Mouse (Mus musculus): ENCODE results near the gene Vps39. TPM values are rescaled to one million over a fixed set of nuclear protein-coding genes. Genes with fewer than 3 reads are reported as not detected.

Gene Vps39
- polyA plus RNA-seq, 1 experiment from 2014 or later: 48.3 TPM

DNA sequence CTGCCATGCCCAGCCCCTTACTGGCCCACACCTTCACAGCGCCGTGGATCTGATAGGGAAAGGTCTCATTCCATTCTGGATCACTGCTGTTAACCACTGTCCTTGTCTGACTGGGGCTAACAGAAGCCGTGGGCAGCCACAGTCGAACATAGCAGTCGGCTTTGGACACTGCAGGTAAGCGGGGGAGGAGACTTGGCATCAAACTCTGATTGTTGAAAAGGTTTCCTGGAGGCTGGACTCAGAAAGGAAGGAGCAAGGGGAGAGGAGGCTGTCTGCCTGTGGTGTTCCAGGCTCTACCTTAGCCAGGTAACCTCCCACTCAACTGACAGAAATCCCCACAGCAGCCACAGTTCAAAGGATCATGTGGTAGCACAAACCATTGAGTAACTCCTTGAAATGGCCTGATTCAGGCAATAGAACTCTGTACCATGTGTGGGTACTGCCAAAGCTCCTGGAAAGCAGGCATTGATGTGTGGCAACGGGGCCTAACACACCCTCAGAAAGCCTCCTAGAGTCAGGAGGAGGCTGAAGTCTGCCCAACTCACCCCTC lies 40.6 kb downstream of the Vps39 start:
- WGBS: 86% methylated on average over 7 of the region's 7 CpGs
- no peak overlapping the region for H3K4me2 ChIP-seq (replicated peaks)
- peaks cover 22% of the 10 kb centered on the region for H3K36me3 ChIP-seq (replicated peaks; ENCODE audit: control insufficient read depth, insufficient read depth)
- DNase-seq (ENCODE audit: low spot score) (no peak), ATAC-seq (ENCODE audit: low FRiP score) (no peak)
- no peak overlapping the region for H3K9ac ChIP-seq
- H3K4me1 ChIP-seq (replicated peaks; ENCODE audit: control insufficient read depth, insufficient read depth, low read length): no peaks in the 10 kb centered on the region
- no peak overlapping the region for H3K27ac ChIP-seq
- H3K9me3 ChIP-seq (ENCODE audit: control insufficient read depth, low read length): no peaks in the 10 kb centered on the region
- no peaks in the 10 kb centered on the region for H3K27me3 ChIP-seq (ENCODE audit: control insufficient read depth, insufficient read depth, low read length)
- no peak overlapping the region for H3K4me3 ChIP-seq (replicated peaks; ENCODE audit: low read length)

DNA sequence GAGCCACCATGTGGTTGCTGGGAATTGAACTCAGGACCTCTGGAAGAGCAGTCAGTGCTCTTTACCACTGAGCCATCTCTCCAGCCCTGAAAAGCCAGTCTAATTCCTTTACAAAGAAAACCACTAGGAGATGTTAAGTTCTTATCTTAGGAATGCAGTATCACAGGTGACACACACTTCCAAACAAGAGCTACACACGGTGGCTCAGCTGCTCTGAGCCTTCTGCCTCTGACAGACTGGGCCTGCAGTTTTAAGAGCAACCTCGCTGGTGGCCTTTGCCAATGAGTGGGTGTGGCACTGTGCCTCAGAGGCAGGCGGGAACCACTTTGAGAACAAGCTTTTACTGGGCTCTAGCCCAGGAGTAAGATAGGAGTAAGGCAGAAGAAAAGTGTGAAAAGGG lies 48.8 kb downstream of the Vps39 start:
- DNase-seq (ENCODE audit: low spot score) (no peak), ATAC-seq (ENCODE audit: low FRiP score) (no peak)
- no peaks in the 10 kb centered on the region for H3K27me3 ChIP-seq (ENCODE audit: control insufficient read depth, insufficient read depth, low read length)
- no peaks in the 10 kb centered on the region for H3K4me1 ChIP-seq (replicated peaks; ENCODE audit: control insufficient read depth, insufficient read depth, low read length)
- H3K9ac ChIP-seq: no peak overlapping the region
- H3K4me3 ChIP-seq (replicated peaks; ENCODE audit: low read length): no peak overlapping the region
- no peak overlapping the region for H3K27ac ChIP-seq
- no peaks in the 10 kb centered on the region for H3K9me3 ChIP-seq (ENCODE audit: control insufficient read depth, low read length)
- H3K4me2 ChIP-seq (replicated peaks): no peak overlapping the region
- 36% methylated on average over 3 of the region's 3 CpGs for WGBS
- no peaks in the 10 kb centered on the region for H3K36me3 ChIP-seq (replicated peaks; ENCODE audit: control insufficient read depth, insufficient read depth)

DNA sequence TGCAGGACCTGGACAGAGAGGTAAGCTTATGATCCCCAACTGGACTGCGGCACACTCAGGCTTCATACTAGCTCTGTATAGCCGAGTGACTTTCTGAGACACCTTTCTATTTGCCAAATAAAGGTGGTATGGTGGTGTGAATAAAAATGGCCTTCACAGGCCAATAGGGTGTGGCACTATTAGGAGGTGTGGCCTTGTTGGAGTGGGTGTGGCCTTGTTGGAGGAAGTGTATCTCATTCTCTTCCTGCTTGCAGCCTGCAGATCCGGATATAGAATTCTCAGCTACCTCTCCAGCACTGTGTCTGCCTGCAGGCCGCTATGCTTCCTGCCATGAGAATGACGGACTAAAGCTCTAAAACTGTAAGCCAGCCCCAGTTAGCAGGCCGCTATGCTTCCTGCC lies 51.9 kb downstream of the Vps39 start:
- no peak overlapping the region for H3K4me2 ChIP-seq (replicated peaks)
- ATAC-seq (ENCODE audit: low FRiP score) (no peak), DNase-seq (ENCODE audit: low spot score) (no peak)
- no peaks in the 10 kb centered on the region for H3K4me1 ChIP-seq (replicated peaks; ENCODE audit: control insufficient read depth, insufficient read depth, low read length)
- H3K27me3 ChIP-seq (ENCODE audit: control insufficient read depth, insufficient read depth, low read length): no peaks in the 10 kb centered on the region
- H3K27ac ChIP-seq: no peak overlapping the region
- H3K4me3 ChIP-seq (replicated peaks; ENCODE audit: low read length): no peak overlapping the region
- H3K36me3 ChIP-seq (replicated peaks; ENCODE audit: control insufficient read depth, insufficient read depth): no peaks in the 10 kb centered on the region
- H3K9me3 ChIP-seq (ENCODE audit: control insufficient read depth, low read length): no peaks in the 10 kb centered on the region
- 95% methylated on average over 6 of the region's 6 CpGs for WGBS
- H3K9ac ChIP-seq: no peak overlapping the region

DNA sequence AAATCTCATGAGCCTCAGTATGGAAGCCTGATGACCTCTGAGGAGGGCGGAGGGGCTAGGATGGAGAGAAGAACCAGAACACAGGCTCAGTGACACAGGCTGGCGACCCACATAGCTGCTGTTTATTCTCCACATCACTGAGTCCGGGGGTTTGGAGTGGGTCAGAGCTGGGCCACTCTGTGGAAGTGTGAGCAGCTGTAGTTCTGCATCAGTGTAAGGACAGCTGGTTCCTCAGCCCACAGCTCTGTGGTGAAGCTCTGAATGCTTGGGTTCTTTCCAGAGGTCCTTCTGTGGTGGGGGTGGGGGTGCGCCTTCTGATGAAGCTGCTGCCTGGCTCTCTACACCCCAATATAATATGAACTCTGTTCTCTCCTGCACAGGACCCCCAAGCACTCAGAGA lies 53.1 kb downstream of the Vps39 start:
- 93% methylated on average over 4 of the region's 4 CpGs for WGBS

DNA sequence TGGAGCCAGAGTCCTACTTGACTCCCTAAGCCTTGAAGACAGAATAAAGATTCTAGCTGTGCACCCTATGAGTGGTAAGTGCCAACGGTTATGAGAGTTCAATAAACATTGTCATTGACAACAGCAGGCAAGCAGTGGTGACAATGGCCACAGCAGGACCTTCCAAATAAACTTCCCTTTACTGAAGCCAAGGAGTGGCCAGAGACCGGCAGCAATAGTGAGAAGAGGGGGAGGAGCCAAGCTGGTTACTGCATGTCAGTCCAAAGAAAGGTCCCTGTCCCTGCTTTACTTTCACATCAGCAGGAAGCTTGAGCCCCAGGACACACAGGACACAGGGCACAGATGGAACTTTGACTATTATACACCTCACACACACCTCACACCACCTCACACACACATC lies 56.8 kb downstream of the Vps39 start:
- DNase-seq (ENCODE audit: low spot score) (no peak), ATAC-seq (ENCODE audit: low FRiP score) (no peak)
- no peak overlapping the region for H3K9ac ChIP-seq
- H3K27ac ChIP-seq: no peak overlapping the region
- no peaks in the 10 kb centered on the region for H3K36me3 ChIP-seq (replicated peaks; ENCODE audit: control insufficient read depth, insufficient read depth)
- H3K27me3 ChIP-seq (ENCODE audit: control insufficient read depth, insufficient read depth, low read length): no peaks in the 10 kb centered on the region
- WGBS: 14% methylated on average over 2 of the region's 2 CpGs
- no peak overlapping the region for H3K4me3 ChIP-seq (replicated peaks; ENCODE audit: low read length)
- no peaks in the 10 kb centered on the region for H3K9me3 ChIP-seq (ENCODE audit: control insufficient read depth, low read length)
- no peaks in the 10 kb centered on the region for H3K4me1 ChIP-seq (replicated peaks; ENCODE audit: control insufficient read depth, insufficient read depth, low read length)
- no peak overlapping the region for H3K4me2 ChIP-seq (replicated peaks)

More for the DNA sequence above, 53.1 kb downstream of the Vps39 start:
- no peaks in the 10 kb centered on the region for H3K9me3 ChIP-seq (ENCODE audit: control insufficient read depth, low read length)
- ATAC-seq (ENCODE audit: low FRiP score): no peak
- no peak overlapping the region for H3K9ac ChIP-seq
- no peak overlapping the region for H3K27ac ChIP-seq
- H3K27me3 ChIP-seq (ENCODE audit: control insufficient read depth, insufficient read depth, low read length): no peaks in the 10 kb centered on the region
- no peak for DNase-seq (ENCODE audit: low spot score)
- no peak overlapping the region for H3K4me3 ChIP-seq (replicated peaks; ENCODE audit: low read length)
- no peaks in the 10 kb centered on the region for H3K4me1 ChIP-seq (replicated peaks; ENCODE audit: control insufficient read depth, insufficient read depth, low read length)
- H3K36me3 ChIP-seq (replicated peaks; ENCODE audit: control insufficient read depth, insufficient read depth): no peaks in the 10 kb centered on the region
- no peak overlapping the region for H3K4me2 ChIP-seq (replicated peaks)

DNA sequence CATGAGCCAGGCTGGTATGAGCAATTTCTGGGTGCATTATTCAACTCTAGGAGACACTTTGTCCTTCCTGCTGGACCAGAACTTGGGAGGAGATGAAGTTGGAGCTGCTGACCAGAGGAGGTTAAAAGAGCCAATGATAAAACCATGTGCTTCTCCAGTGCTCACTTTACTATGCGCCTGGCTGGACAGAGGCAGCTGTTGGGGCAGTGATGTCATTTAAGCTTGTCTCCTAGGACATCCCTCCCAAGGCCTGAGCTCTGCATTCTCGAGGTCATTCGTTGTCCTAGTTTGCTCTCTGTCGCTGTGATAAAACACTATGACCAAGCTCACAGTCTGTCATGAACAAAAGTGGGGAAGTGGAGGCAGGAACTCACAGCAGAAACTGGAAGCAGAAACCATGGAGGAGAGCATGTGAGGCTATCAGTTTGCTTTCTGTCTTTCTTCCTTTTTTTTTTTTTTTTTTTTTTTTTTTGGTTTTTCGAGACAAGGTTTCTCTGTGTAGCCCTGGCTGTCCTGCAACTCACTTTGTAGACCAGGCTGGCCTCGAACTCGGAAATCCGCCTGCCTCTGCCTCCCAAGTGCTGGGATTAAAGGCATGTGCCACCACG lies 61.4 kb downstream of the Vps39 start:
- no peaks in the 10 kb centered on the region for H3K27me3 ChIP-seq (ENCODE audit: control insufficient read depth, insufficient read depth, low read length)
- H3K9ac ChIP-seq: no peak overlapping the region
- H3K4me1 ChIP-seq (replicated peaks; ENCODE audit: control insufficient read depth, insufficient read depth, low read length): no peaks in the 10 kb centered on the region
- no peaks in the 10 kb centered on the region for H3K9me3 ChIP-seq (ENCODE audit: control insufficient read depth, low read length)
- H3K27ac ChIP-seq: no peak overlapping the region
- 89% methylated on average over 8 of the region's 9 CpGs for WGBS
- H3K36me3 ChIP-seq (replicated peaks; ENCODE audit: control insufficient read depth, insufficient read depth): no peaks in the 10 kb centered on the region
- DNase-seq (ENCODE audit: low spot score): no peak
- no peak for ATAC-seq (ENCODE audit: low FRiP score)
- no peak overlapping the region for H3K4me2 ChIP-seq (replicated peaks)
- no peak overlapping the region for H3K4me3 ChIP-seq (replicated peaks; ENCODE audit: low read length)

DNA sequence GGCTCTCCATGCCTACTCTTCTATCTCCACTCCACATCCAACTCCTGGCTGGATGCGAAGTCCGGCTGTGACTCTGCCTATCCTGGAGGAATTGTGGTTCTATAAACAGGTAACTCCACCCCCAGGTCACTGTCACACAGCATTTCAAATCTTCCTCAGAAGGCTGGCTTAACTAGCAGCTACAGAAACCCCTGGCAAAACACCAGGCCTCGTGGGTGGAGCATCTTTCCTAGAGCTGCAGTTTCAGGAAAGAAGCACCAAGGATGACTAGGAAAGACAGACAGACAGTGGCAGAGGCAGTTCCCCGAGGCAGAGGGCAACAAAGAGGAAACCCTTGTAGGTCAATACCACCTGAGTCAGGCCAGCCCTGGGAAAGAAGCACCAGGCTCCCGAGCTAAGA lies 63.9 kb downstream of the Vps39 start, which contains the start of gene Pla2g4d:
TSS of gene Pla2g4d (minus strand) at position 203 of the 400 bp plus-strand sequence.
- Histone ChIP-seq H3K27me3 (ENCODE audit: control insufficient read depth, insufficient read depth, low read length) (no peaks in the 10 kb centered on the region), H3K4me1 (replicated peaks; ENCODE audit: control insufficient read depth, insufficient read depth, low read length) (no peaks in the 10 kb centered on the region), H3K9me3 (ENCODE audit: control insufficient read depth, low read length) (no peaks in the 10 kb centered on the region), H3K27ac (no peak within 1 kb of the TSS), H3K4me3 (replicated peaks; ENCODE audit: low read length) (no peak within 1 kb of the TSS), H3K4me2 (replicated peaks) (no peak within 1 kb of the TSS), H3K9ac (no peak within 1 kb of the TSS), H3K36me3 (replicated peaks; ENCODE audit: control insufficient read depth, insufficient read depth) (no peaks in the 10 kb centered on the region)
- ATAC-seq (ENCODE audit: low FRiP score) (no peak), DNase-seq (ENCODE audit: low spot score) (no peak)
- 78% methylated on average over 5 of the region's 5 CpGs for WGBS

DNA sequence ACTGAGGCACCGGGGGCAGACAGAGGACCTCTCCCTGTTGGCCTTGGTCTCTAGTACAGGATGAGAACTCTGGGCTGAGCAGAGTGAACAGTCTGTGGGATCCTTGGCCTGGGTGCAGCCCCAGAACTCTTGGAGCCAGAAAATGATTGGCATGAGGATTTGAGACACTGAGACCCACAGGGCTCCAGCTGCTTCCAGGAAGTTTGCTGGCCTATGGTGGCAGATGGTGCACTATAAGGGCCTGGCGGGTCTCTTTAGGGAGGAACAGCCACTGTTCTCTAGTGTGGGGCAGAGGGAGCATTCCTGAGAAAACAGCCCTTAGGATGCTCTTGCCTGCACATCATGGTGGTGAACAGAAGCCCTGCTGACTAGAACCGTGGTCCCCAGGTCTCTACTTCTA lies 64.5 kb downstream of the Vps39 start:
- no peaks in the 10 kb centered on the region for H3K36me3 ChIP-seq (replicated peaks; ENCODE audit: control insufficient read depth, insufficient read depth)
- H3K4me2 ChIP-seq (replicated peaks): no peak overlapping the region
- H3K4me1 ChIP-seq (replicated peaks; ENCODE audit: control insufficient read depth, insufficient read depth, low read length): no peaks in the 10 kb centered on the region
- H3K9me3 ChIP-seq (ENCODE audit: control insufficient read depth, low read length): no peaks in the 10 kb centered on the region
- no peak overlapping the region for H3K9ac ChIP-seq
- no peak overlapping the region for H3K27ac ChIP-seq
- no peak for DNase-seq (ENCODE audit: low spot score)
- H3K27me3 ChIP-seq (ENCODE audit: control insufficient read depth, insufficient read depth, low read length): no peaks in the 10 kb centered on the region
- WGBS: 83% methylated on average over 3 of the region's 3 CpGs
- no peak overlapping the region for H3K4me3 ChIP-seq (replicated peaks; ENCODE audit: low read length)
- no peak for ATAC-seq (ENCODE audit: low FRiP score)

DNA sequence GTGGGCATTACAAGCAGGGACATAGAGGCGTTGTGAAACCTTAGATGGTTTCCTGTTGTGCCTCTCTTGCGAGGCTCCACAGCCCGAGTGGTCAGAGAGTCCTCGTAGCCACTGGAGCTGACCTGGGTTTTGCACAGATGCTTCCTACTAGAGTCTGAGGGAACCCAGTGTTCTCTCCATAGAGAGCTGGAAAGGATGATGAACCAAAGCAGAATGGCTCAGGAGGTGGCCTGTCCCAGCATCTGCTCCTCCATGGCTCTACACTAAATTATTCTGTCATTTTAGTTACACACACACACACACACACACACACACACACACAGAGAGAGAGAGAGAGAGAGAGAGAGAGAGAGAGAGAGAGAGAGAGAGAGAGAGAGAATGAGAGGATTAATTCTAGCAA lies 67.3 kb downstream of the Vps39 start:
- Histone ChIP-seq H3K4me3 (replicated peaks; ENCODE audit: low read length) (no peak overlapping the region), H3K27me3 (ENCODE audit: control insufficient read depth, insufficient read depth, low read length) (no peaks in the 10 kb centered on the region), H3K4me2 (replicated peaks) (no peak overlapping the region), H3K9ac (no peak overlapping the region), H3K9me3 (ENCODE audit: control insufficient read depth, low read length) (no peaks in the 10 kb centered on the region), H3K36me3 (replicated peaks; ENCODE audit: control insufficient read depth, insufficient read depth) (no peaks in the 10 kb centered on the region), H3K4me1 (replicated peaks; ENCODE audit: control insufficient read depth, insufficient read depth, low read length) (no peaks in the 10 kb centered on the region), H3K27ac (no peak overlapping the region)
- DNase-seq (ENCODE audit: low spot score) (no peak), ATAC-seq (ENCODE audit: low FRiP score) (no peak)
- WGBS: 66% methylated on average over 4 of the region's 4 CpGs

DNA sequence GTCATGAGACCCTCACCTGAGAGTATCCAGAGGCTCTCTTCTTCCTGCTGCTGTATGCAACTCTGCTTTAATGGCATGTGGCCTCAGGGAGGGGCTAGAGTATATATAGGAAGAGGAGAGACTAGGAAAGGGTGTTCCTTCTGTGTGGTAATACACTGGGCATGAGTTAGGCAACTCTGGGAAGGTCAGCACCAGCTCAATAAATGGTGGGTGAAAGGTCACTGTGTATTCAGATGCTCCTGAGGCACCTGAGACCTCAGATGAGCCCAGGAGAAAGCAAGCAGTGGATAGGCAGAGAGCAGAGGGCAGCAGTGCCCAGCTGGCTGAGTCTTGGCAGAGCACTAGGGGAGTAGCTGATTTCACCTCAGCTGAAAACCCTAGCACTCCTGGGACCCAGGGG lies 68.2 kb downstream of the Vps39 start:
- no peaks in the 10 kb centered on the region for H3K9me3 ChIP-seq (ENCODE audit: control insufficient read depth, low read length)
- no peak overlapping the region for H3K9ac ChIP-seq
- DNase-seq (ENCODE audit: low spot score): no peak
- H3K27ac ChIP-seq: no peak overlapping the region
- ATAC-seq (ENCODE audit: low FRiP score): no peak
- H3K36me3 ChIP-seq (replicated peaks; ENCODE audit: control insufficient read depth, insufficient read depth): no peaks in the 10 kb centered on the region
- no peaks in the 10 kb centered on the region for H3K27me3 ChIP-seq (ENCODE audit: control insufficient read depth, insufficient read depth, low read length)
- no peak overlapping the region for H3K4me3 ChIP-seq (replicated peaks; ENCODE audit: low read length)
- no peaks in the 10 kb centered on the region for H3K4me1 ChIP-seq (replicated peaks; ENCODE audit: control insufficient read depth, insufficient read depth, low read length)
- H3K4me2 ChIP-seq (replicated peaks): no peak overlapping the region
